Mouse (Mus musculus) bone marrow macrophage, adult 2 months (primary cell): ENCODE measurements around the gene Col6a3.

ENCODE experiments used
- CTCF ChIP-seq: IDR thresholded peaks from 2 replicates; pipeline ENCODE4 v1.5.1; 2012; ENCODE audit warnings: low read depth, mild to moderate bottlenecking, low read length, moderate library complexity
- POLR2A ChIP-seq: IDR thresholded peaks from 2 replicates; pipeline ENCODE4 v1.6.1; 2012; ENCODE audit warnings: mild to moderate bottlenecking, low read depth, low read length, borderline replicate concordance

DNA sequence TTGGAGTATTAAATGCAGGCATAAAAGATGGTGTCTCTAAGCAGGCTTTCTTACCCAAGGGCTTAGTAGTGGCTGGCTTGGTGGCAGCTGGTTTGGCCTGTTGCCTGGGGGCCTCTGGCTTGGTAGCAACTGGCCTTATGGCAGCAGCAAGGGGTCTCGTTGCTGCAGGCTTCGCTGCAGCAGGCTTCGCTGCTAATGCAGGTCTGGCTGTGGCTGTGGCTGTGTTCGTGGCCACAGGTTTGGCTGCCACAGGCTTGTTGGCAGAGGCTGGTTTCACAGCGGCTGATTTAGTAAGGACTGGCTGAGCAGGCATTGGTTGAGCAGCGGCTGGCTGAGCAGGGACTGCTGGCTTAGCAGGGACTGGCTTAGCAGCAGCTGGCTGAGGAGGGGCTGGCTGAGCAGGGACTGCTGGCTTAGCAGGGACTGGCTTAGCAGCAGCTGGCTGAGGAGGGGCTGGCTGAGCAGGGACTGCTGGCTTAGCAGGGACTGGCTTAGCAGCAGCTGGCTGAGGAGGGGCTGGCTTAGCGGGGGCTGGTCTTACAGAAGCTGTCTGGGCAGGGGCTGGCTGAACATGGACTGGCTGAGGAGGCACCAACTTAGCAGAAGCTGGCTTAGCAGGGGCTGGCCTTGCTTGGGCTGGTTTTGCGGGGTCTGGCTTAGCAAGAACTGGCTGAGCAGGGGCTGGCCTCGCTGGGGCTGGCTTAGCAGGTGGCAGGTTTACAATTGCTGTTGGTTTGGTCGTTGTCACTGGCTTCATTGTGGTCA lies 68.1 kb downstream of the Col6a3 start:
- TF ChIP-seq POLR2A (no peak), CTCF (no peak)
